Mouse (Mus musculus): ENCODE results near the gene Btg2.

DNA sequence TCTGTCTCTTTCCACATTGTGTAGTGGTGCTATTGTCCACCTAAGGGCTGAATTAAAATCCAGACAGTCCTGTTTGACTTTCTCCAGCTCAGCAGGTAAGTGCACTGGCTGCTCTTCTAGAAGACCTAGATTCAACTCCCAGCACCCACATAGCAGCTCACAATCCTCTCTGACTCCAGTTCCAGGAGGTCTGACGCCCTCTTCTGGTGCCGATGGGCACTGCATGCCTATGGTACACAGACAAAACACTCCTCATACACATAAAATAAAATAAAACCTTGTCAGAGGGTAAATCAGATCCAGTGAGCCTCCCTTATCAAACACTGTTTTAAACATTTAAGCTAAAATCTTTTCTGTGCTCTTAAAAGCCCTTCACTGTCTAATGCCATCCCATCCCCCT, 42.4 kb downstream of the Btg2 start:
- TF ChIP-seq TAL1 (IDR thresholded peaks at IDR 0.05; ENCODE audit: low read length) (no peak), GATA1 (IDR thresholded peaks at IDR 0.05; ENCODE audit: low read length) (no peak)
